Mouse (Mus musculus) G1E-ER4 (cell line): ENCODE measurements around the gene Pfdn2. TPM values are rescaled to one million over a fixed set of nuclear protein-coding genes. Genes with fewer than 3 reads are reported as not detected.

Source experiments
- GATA1 ChIP-seq: IDR thresholded peaks from one replicate; pipeline ENCODE4 v1.8.0; 2012; ENCODE audit warnings: low read length, inconsistent platforms
- polyA plus RNA-seq: library from polyadenylated mRNA; stranded (reverse); fragments of >175 nt; gene quantifications from 2 replicates; pipeline ENCODE4 v1.2.3, GENCODE M21; 2012

The Pfdn2 gene
- polyA plus RNA-seq, 1 experiment = 19.9 TPM

DNA sequence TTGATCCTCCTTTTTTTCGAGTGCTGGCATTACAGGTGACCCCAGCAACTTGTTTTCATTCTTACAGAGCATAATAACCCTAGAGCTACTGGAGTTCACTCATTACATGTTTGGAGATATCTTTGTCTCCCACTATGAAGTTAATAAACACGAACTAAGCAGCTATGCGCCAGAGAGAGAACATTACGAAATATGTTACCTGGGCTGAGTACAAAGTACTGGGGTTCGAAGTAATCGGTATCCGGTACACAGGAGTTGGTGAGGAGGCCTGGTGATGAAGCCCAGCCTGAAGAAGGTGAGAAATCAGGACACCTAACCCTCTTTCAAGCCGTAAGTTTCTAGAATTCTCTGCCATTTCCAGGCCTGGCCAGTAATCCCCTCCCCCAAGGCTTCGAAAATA lies 755 bp upstream of the Pfdn2 start:
- TF ChIP-seq GATA1 = no peak

DNA sequence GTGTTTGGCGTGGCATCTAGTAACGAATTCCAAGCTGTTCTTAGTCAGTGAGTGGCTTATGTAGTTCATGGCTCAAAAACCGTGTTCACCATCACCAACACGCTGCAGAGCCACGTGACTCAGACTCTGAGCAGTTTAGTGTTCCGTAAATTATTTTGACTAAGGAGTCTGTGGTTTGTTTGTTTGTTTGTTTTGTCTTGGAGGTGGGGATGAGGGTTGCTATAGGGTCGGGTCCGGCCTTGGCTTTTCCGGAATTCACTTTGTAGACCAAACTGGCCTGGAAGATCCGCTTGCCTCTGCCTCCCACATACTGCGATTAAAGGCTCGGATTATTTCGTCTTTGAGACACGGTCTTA lies 603 bp downstream of the Pfdn2 start:
- no peak for TF ChIP-seq GATA1

- TF ChIP-seq GATA1 = no peak
Measured at GRCm38 (mm10) chr1:171348665-171349064, 3.2 kb downstream of the Pfdn2 start.

DNA sequence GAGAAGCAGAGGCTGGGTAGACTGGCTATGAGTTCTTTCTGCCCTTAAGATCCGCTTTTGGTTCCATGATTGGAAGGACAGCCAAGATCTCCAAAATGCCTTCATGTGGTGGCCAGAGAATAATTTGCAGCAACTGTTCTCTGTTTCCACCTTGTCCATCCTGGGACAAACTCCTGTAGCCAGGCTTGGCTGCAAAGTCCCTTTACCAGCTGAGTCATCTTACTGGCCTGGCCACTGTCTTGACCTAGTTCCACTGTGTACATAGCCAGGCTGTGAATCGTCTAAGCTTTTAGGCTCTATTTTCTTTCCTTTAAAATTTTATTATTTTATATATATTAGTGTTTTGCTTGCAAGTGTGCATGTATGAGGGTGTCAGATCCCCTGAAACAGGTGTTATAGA lies 3.7 kb downstream of the Pfdn2 start:
- TF ChIP-seq GATA1 = no peak

DNA sequence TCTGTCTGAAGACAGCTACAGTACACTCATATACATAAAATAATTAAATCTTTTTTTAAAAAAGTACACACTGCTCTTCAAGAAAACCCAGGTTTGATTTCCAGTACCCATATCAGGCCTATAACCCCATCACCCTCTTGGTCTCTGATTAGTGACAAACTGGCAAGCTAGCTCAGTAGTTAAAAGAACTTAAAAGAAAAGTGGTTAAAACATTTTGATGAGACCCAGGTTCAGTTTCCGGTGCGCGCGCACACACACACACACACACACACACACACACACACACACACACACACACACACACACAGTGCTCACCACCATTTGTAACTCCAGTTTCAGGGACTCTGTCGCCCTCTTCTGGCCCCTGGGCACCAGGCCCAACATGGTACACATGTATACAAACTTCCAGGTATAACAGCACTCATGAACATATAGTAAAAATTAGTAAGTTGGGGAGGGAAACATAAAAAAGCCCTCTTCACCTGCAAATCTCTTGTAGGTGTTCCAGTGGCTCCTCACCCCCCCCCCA lies 10.4 kb downstream of the Pfdn2 start:
- no peak for TF ChIP-seq GATA1

GRCm38 (mm10) chr1:171356814-171357213 lies 11.3 kb downstream of the Pfdn2 start:
- no peak for TF ChIP-seq GATA1

GRCm38 (mm10) chr1:171358421-171358820 lies 13.0 kb downstream of the Pfdn2 start:
- TF ChIP-seq GATA1 = no peak

GRCm38 (mm10) chr1:171360253-171360652 lies 14.8 kb downstream of the Pfdn2 start:
- TF ChIP-seq GATA1 = no peak

DNA sequence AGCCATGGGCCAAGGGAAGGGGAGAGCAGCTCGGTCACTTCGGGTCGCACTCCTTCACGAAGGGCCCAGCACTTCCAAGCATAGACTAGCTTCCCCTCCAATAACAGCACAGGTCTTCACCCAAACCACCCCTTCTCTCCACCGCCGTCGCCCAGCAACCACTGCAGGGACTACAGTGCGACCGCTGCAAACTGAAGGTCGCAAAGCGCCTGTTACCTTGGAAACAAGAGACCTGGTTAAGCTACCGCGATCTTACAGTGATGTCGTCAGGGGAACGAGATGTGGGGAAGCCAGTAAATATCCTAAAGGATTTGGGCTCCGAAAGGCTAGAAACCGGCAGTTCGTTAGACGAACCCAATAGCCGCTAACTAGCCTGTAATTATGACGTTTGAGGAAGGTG lies 15.2 kb downstream of the Pfdn2 start, which contains the start of gene Klhdc9:
TSS of gene Klhdc9 (minus strand) at position 143 of the 400 bp plus-strand sequence.
- TF ChIP-seq GATA1 = no peak

DNA sequence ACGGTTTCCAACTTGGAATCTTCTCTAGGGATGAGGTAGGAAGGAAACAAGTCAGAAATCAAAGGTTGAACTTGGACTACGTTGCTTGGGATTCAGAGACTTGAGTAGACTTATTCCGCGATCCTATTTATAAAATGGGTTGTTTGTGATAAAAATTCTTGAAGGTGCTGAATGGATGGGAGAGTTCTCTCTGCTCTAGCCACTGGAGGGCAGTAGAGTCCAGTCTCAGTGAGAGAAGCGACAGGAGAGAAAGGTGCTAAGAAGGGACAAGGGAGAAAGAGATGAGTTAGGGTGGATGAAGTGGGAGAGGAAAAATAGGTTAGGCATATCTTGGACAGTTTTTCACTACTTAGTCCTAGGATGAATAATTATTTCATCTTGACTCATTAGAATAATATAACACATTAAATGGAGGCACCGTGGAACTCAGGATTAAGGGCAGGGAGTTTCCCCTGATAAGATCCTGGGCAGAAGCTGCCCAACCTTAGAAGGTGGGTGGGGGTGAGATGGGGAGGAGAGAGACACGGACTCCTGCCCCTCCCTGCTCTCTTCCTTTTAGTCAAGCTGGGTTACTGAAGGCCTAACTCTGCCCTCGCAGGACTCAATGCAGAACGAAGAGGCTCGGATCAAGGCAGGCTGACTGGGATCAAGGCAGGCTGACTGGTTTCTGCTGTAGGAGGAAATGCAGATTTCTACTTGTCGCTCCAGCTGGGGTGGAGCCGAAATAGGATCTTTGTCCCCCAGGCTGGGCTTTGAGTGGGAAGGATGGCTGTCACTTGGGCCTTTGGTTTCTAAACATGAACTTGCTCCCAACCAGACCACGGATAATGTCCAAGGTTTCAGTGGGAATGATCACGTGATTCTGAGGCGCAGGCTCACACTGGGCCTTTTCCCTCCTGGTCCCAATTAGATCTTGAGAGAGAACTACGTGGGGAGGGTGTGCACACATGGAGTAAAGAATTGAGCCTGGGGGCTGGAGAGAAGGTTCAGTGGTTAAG lies 15.9 kb downstream of the Pfdn2 start:
- TF ChIP-seq GATA1 = no peak

- no peak for TF ChIP-seq GATA1
Measured at GRCm38 (mm10) chr1:171365934-171366333, 20.5 kb downstream of the Pfdn2 start.

- TF ChIP-seq GATA1 = no peak
Measured at GRCm38 (mm10) chr1:171369845-171370556, 24.5 kb downstream of the Pfdn2 start, which contains the start of gene Nectin4. Gene Nectin4, plus strand, starts transcription at chr1:171370099.

DNA sequence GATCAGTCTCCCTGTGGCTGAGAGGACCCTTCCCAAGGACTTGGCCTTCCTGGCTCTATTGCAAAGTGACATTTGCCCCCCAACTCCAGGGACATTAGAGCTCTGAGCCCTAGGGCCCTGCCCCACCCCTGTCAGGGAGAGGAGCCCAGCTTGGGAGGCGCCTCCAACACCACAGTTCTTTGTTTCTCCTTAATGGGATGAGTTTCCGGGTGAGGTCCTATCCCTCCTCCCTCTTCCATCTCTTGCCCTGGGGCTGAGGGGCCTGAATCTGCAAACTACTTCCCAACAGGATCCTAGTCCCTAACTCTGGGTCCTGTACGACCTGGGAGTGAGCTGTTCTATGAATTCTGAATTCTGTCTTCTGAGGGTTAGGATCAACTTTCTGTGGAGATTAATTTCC lies 27.4 kb downstream of the Pfdn2 start:
- TF ChIP-seq GATA1 = no peak

DNA sequence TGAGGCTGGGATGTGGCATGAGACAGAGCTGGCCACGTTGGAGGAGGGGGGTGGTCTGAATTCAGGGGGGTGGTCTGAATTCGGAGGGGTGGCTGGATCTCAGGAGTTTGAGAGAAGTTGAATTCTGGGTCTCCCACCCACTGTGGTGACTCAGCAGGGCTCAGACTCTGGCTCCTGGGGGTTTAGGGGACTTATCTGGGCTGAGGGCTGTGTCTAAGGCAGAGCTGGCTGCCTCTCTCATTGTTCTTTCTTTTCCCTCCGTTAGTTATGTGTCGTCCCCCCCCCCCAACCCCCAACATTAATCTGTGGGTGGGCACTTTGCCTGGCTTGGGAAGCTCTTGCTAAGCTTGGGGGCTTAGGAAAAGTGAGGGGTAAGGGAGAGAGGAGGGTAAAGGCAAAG lies 28.5 kb downstream of the Pfdn2 start:
- no peak for TF ChIP-seq GATA1

DNA sequence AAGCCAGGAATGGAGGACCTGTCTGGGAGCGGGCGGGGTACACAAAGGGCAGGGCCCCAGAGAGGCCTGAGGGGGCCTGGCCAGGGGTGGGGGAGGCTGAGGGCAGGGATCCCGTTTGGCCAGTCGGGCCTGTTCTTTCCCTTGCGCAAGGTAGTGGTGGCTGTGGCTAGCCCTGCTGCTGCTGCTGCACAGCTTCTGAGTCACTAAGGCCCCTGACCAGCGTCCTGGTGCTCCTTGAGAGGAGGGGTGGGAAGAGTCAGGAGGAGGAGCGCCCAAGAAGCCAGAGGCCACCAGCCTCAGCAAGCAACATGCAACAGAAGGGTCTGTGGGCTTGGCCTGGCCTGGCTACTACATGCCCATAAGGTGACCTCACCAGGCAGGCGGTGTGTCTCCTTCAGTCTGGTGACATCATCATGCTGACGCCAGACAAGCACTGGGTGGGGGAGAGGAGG lies 30.2 kb downstream of the Pfdn2 start:
- no peak for TF ChIP-seq GATA1

GRCm38 (mm10) chr1:171378298-171378697 lies 32.8 kb downstream of the Pfdn2 start:
- TF ChIP-seq GATA1 = no peak

DNA sequence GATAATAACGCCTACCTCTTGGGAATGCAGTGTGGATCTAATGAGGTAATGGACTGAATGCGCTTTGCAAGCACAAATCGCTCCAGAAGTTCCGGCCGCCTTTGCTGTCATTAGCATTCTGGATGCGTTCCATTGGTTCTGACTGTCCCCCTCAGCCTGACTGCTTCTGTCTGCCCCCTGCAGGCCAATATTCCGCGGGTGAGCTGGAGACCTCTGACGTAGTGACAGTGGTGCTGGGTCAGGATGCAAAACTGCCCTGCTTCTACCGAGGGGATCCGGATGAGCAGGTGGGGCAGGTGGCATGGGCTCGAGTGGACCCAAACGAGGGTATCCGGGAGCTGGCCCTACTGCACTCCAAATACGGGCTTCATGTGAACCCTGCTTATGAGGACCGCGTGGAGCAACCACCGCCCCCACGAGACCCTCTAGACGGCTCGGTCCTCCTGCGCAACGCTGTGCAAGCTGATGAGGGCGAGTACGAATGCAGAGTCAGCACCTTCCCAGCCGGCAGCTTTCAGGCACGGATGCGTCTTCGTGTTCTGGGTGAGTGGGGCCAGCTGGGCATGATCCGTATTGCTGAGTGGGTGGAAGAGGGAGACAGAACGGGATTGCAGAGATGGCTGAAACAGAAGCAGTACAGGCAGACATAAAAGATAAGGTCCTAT lies 34.6 kb downstream of the Pfdn2 start:
- TF ChIP-seq GATA1 = no peak
